Mouse (Mus musculus) heart, postnatal 0 days (tissue): ENCODE results near the gene Hsp90ab1.

ENCODE experiments used
- CTCF ChIP-seq: IDR thresholded peaks from 2 replicates; pipeline ENCODE4 v1.5.1; 2016; ENCODE audit warnings: antibody characterized with exemption, control low read depth, low read depth
- EP300 ChIP-seq: IDR thresholded peaks from 2 replicates; pipeline ENCODE4 v1.6.1; 2016; ENCODE audit warnings: antibody characterized with exemption, low read depth

DNA sequence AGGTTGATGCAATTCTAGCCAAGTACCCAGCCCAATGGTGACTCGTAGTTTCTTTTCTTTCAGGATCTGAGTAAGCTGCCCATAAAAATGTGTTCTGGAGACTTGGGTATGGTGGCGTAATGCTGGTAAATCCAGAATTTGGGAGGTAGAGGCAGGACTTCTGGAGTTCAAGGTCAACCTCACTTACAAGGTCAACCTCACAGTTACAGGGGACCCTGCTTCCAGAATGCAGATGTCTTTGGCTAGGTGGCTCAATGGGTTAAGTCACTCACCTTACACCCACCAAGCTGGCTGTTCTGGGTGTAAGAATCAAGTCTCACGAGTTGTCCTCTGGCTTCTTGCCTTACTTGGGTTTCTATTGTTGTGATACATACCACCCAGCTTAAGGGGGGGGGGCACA, 43.6 kb upstream of the Hsp90ab1 start:
- no peak for TF ChIP-seq CTCF
- TF ChIP-seq EP300, result no peak
